Mouse (Mus musculus) adipose tissue, adult 10 weeks (tissue): ENCODE results near the gene Gapvd1. TPM values are rescaled to one million over a fixed set of nuclear protein-coding genes. Genes with fewer than 3 reads are reported as not detected.

Source experiments
- polyA plus RNA-seq: library from polyadenylated mRNA; stranded (reverse); fragments of 350-450 nt; fragmentation: Illumina TruSeq; extraction: RNeasy Lipid Tissue Mini Kit (QIAGEN cat#74804); gene quantifications from one replicate; pipeline ENCODE4 v1.2.3, GENCODE M21; 2014; ENCODE audit warnings: low read depth, low replicate concordance

The Gapvd1 gene
- 44.0 TPM for polyA plus RNA-seq

GRCm38 (mm10) chr2:34754551-34755358, at the start of gene Gapvd1:
TSS of gene Gapvd1 (minus strand) at chr2:34755232.

GRCm38 (mm10) chr2:34799357-34800256, 44.6 kb upstream of the Gapvd1 start, which contains the start of gene Rabepk:
TSS of gene Rabepk (minus strand) at chr2:34799912.

GRCm38 (mm10) chr2:34771368-34772226, 16.6 kb upstream of the Gapvd1 start, which contains the start of gene Hspa5:
TSS of gene Hspa5 (plus strand) at chr2:34771970.

Other genes starting within 250 kb of the Gapvd1 start
- 1,035 TPM for gene Hspa5, start 16.7 kb upstream of the Gapvd1 start, polyA plus RNA-seq
- gene Rabepk, start 44.7 kb upstream of the Gapvd1 start, polyA plus RNA-seq = 30.7 TPM
- 60.8 TPM for gene Fbxw2, start 71.1 kb upstream of the Gapvd1 start, polyA plus RNA-seq
- gene Gm34653, start 77.8 kb upstream of the Gapvd1 start, polyA plus RNA-seq = not detected
- 13.7 TPM for gene Cutal, start 119.2 kb upstream of the Gapvd1 start, polyA plus RNA-seq
- 31.7 TPM for gene Psmd5, start 119.7 kb upstream of the Gapvd1 start, polyA plus RNA-seq
- gene Phf19, start 158.8 kb upstream of the Gapvd1 start, polyA plus RNA-seq = 10.8 TPM
- gene Traf1, start 206.5 kb upstream of the Gapvd1 start, polyA plus RNA-seq = 4.2 TPM